Mouse (Mus musculus) T-cell, adult 2 months (primary cell): ENCODE measurements at regions not wholly inside any gene's neighbourhood (a gene's known extent, or its start where the extent isn't known, plus 50 kb on each side); places are given as distances from the start of the nearest gene placed in this dataset.

ENCODE experiments used
- DNase-seq: peaks from one replicate; pipeline ENCODE4 v3.0.0; 2022; ENCODE audit warnings: low spot score

DNA sequence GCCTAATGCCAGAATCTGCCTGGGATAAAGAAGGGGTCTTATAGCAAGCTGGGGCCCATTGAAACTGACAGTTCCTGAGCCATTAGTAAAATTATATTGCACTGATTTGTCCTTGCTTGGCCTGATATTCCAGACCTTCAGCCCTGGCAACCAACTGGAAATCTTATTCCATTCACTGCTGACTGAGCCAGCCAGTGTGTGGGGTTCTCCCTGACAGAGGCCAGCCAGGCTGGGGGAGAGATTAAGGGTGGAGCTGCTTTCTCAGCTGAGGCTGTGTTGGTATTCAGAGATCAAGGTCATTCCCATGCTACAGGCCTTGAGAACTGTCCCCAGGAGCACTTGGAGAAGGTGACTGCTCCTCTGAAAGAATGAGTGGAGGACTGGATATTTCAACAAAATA is 226.9 kb downstream of the Ar start:
- DNase-seq, result no peak

GRCm38 (mm10) chrX:98380247-98380905 is 231.8 kb downstream of the Ar start:
- no peak for DNase-seq

- no peak for DNase-seq
Observed at GRCm38 (mm10) chrX:98384017-98384416, 235.4 kb downstream of the Ar start.

GRCm38 (mm10) chrX:98392376-98392775 is 243.8 kb downstream of the Ar start:
- DNase-seq, result no peak

DNA sequence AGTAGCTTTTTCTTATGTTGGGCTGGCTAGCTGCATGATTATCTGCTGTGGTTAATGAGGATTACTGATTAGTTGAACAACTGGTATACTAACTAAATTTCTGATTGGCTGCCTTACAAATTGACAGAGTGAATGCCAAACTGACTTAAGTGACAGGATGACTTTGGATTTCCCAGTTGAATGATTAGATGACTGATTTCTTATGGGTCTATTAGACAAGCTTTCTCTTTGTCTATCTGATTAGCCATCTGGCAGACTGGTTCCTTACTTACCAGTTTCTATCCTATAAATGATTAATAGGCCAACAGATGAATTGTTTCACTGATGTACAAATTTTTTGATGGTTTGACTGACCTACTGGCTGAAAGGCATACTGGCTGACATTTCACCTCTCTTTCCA is 260.5 kb downstream of the Ar start:
- no peak for DNase-seq

DNA sequence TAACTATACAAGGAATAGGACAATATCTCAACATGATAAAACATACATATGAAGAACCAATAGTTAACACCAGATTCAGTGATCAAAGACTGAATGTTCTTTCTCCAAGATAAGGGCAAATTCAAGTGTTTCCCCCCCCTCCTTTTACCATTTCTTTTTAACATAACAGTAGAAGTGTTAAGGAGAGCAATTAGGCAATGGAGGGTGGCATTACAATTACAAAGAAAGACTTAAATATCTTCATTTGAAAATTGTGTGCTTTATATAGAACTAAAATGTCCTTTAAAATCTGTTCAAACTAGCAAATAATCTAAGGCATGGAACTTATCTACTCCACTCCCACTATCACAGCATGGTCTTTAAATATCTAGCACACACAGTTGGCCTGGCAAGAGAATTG is 270.9 kb downstream of the Ar start:
- DNase-seq, result no peak

DNA sequence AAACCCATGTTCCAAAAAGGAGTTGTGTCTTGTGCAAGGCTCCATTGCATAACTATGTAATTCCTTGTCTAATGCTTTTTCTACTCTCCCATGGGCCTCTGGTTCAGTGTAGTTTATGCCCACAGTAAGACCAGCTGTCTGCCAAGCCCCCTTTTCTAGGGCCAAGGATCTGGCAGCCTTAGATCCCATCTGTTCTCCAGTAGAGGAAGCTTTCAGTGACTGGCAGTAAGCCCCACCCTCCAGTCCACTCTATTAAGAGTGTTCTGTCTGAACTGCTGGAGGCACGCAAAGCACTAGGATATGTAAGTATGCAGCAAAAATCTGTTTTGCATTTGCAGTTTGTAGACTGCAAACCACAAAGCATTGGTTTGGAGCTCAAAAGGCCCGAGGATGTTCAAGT is 303.5 kb downstream of the Ar start:
- no peak for DNase-seq

DNA sequence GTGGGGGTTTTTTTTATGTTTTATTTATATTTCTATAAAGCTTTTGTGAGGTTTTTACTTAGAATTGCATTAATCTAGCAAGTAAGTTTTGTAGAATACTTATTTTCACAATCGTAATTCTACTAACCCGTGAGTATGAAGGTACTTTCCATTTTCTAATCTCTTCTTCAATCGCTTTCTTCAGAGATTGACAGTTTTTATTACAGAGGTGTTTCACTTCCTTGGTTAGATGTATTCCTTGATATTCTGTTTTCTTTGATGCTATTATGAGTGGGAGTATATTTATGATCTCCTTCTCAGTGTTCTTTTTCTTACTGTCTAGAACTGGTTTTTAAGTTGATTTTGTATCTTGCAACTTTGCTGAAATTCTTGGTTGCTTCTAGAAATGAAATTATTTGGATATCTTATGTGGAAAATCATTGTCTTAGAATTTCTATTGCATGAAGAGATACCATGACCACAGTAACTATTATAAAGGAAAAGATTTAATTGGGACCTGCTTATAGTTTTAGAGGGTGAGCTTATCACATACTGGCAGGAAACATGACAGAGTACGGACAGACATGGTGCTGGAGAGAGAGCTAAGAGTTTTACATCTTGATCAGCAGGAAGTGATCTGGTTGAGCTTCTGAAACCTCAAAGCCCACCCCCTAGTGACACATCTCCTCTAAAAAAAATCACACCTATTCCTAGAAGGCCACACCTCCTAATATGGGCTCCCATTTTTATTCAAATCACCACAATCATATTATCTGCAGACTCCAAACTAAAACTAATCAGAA is 328.1 kb downstream of the Ar start:
- DNase-seq, result peak; percentile 0
